Mouse (Mus musculus): ENCODE results near the gene Klhl40. TPM values are rescaled to one million over a fixed set of nuclear protein-coding genes. Genes with fewer than 3 reads are reported as not detected.

Gene Klhl40
- 1 to 10 TPM; 3.5 to 5.7 (median 4.4) TPM for total RNA-seq (2022)

GRCm38 (mm10) chr9:121777484-121778065 lies at the start of gene Klhl40:
Gene Klhl40 (plus strand): TSS chr9:121777607.
- DNase-seq (ENCODE audit: low spot score in 2 of 2) = no peak

DNA sequence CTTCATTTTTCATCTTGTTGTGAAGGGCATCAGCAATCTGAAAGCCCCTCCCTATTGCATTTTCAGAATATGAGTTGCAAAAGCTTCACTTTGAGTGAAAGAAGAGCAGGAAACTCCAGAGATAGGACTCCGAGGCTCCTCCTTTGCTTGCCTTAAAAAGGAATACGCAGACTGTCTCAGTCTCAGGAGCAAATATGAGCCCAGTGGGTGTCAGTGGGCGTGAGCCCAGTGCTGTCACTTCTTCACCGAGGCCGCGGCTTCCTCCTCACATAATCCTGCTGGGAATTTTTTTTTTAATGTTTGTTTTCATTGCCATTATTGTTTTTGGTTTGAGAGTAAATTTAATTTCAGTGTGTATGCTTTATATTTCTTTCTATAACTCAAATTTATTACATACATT lies 36.9 kb upstream of the Klhl40 start:
- DNase-seq (ENCODE audit: low spot score in 2 of 2) = no peak

GRCm38 (mm10) chr9:121741168-121741567 lies 36.2 kb upstream of the Klhl40 start:
- no peak for DNase-seq (ENCODE audit: low spot score in 2 of 2)

DNA sequence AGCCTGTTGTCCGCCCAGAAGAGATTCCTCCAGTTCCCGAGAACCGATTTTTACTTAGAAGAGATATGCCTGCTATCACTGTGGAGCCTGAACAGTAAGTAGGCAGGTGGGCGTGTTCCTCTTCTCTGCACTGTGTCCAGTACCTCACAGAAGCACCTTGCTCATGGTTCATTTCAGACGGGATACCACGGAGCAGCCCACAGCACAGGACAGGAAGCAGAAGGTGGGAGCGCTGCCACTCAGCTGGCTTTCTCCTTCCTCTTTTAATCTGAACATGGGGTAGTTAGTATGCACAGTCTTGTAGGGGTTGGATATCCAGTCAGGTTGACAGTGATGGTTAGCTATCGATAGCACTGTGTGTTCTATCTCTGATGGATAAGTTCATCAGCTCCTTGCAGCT lies 33.4 kb upstream of the Klhl40 start:
- DNase-seq (ENCODE audit: low spot score in 2 of 2) = no peak

- no peak for DNase-seq (ENCODE audit: low spot score in 2 of 2)
Measured at GRCm38 (mm10) chr9:121752774-121753173, 24.6 kb upstream of the Klhl40 start.

GRCm38 (mm10) chr9:121754624-121755023 lies 22.8 kb upstream of the Klhl40 start:
- no peak for DNase-seq (ENCODE audit: low spot score in 2 of 2)

DNA sequence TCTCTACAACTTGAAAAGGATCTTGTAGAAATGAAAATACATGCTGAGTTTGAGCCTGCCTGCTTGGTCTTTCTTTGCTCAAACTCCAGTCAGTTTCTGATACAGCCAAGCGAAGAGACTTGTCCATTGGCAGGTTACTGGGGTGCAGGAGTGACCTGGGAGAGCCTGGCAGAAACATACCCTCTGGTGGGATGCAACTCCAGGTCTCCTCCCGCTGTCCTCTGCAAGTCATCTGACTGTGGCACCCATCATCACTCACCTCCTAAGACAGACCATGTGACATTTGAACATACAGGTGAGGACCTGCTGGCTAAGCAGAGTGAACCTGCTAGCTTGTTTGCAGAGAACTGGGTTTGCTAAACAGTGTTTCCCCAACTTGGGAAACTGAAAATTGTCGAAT lies 20.6 kb upstream of the Klhl40 start:
- DNase-seq (ENCODE audit: low spot score in 2 of 2) = no peak

DNA sequence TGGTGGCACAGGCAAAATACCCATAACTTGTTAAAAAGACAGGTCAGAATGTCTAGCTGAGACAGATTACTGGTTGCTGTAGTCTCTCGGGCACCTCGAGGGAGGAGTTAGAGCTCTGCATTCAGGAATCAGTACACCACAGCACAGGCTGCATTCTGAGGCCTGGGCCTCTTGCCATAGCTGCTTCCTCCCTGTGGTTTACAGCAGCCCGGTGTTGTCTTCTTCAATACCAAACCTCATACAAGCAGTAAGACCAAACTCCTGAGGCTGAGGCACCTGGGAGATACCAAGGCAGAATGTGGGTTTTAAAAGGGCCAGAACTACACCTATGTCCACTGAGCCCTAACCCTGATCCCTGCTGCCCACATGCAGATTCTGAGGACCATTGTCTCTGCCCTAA lies 20.0 kb upstream of the Klhl40 start:
- DNase-seq (ENCODE audit: low spot score in 2 of 2) = peak in 1 of 2 experiments; percentile 47

- DNase-seq (ENCODE audit: low spot score in 2 of 2) = peak; percentile 12 to 21
Measured at GRCm38 (mm10) chr9:121757835-121758814, 19.3 kb upstream of the Klhl40 start.

- peak; percentile 63 to 64 for DNase-seq (ENCODE audit: low spot score in 2 of 2)
Measured at GRCm38 (mm10) chr9:121759091-121760081, 18.0 kb upstream of the Klhl40 start, which contains the start of gene Zfp651. Gene Zfp651 (plus strand): TSS chr9:121759330.

GRCm38 (mm10) chr9:121760271-121761090 lies 16.9 kb upstream of the Klhl40 start:
- DNase-seq (ENCODE audit: low spot score in 2 of 2) = peak in 1 of 2 experiments; percentile 53

DNA sequence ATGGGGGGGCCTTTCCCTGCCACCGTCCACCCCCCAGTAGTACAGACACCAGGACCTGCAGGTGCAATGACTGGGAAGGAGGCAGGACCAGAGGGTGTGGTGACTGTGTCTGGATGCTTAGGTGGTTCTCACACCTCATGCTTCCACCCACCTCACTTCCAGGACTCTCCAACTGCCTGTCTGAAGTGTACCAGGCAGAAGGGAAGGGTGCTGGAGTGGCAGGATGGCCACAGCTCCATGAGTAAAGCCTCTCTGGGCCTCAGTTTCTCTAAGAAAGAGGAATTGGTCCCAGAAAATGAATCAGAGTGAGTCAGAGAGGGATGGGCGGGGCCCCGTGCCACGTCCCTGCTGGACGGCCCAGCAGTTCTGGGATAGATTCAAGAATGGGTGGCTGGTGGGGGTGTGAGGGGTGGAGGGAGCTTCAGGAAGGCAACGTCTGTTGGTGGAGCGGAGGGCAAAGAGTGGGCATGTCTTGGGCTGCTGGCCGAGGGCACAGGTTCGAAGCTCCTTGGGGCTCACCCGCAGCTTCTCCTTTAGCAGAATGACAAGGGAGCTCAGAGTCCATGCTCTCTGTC lies 16.2 kb upstream of the Klhl40 start:
- no peak for DNase-seq (ENCODE audit: low spot score in 2 of 2)

GRCm38 (mm10) chr9:121761787-121762186 lies 15.6 kb upstream of the Klhl40 start:
- DNase-seq (ENCODE audit: low spot score in 2 of 2) = no peak

DNA sequence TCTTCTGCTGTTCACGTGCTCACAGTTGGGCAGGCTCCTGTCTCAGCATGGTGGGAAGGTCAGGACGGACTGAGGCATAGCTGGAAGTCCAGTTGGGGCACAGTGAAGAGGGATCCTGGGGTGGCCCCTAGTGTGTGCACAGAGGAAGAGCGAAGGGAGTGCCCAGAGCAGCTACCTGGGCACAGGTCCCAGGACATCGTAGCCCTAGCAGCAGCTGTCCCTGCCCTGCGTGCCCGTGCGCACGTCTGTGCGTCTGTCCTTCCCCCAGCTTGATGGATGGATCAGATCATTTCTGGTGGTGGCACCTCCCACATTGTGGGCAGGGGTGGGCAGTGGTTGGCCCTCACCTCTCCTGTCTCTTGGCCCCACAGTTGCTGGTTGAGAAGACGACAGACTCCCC lies 15.2 kb upstream of the Klhl40 start:
- peak in 1 of 2 experiments; percentile 21 for DNase-seq (ENCODE audit: low spot score in 2 of 2)

DNA sequence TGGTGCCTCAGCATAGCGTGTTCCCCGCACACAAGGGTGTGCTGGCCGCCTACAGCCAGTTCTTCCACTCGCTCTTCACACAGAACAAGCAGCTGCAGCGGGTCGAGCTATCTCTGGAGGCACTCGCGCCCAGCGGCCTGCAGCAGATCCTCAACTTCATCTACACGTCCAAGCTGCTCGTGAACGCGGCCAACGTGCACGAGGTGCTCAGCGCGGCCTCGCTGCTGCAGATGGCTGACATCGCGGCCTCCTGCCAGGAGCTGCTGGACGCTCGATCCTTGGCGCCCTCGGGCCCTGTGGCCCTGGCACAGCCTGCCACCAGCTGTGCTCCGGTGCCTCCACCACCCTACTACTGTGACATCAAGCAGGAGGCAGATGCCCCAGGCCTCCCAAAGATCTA lies 14.6 kb upstream of the Klhl40 start:
- DNase-seq (ENCODE audit: low spot score in 2 of 2) = peak in 1 of 2 experiments; percentile 18

DNA sequence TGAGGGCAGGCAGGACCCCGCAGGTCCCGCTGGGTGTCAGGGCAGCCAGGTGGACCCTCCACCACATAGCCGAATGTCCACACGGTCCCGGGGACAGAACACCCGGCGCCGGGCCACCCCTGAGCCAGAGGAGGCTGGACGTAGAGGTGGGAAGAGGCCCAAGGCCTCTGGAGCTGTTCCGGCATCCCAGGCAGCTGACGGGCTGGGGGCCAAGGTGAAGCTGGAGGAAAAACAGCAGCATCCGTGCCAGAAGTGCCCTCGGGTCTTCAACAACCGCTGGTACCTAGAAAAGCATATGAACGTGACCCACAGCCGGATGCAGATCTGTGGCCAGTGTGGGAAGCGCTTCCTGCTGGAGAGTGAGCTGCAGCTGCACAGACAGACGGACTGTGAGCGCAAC lies 13.7 kb upstream of the Klhl40 start:
- DNase-seq (ENCODE audit: low spot score in 2 of 2) = no peak

DNA sequence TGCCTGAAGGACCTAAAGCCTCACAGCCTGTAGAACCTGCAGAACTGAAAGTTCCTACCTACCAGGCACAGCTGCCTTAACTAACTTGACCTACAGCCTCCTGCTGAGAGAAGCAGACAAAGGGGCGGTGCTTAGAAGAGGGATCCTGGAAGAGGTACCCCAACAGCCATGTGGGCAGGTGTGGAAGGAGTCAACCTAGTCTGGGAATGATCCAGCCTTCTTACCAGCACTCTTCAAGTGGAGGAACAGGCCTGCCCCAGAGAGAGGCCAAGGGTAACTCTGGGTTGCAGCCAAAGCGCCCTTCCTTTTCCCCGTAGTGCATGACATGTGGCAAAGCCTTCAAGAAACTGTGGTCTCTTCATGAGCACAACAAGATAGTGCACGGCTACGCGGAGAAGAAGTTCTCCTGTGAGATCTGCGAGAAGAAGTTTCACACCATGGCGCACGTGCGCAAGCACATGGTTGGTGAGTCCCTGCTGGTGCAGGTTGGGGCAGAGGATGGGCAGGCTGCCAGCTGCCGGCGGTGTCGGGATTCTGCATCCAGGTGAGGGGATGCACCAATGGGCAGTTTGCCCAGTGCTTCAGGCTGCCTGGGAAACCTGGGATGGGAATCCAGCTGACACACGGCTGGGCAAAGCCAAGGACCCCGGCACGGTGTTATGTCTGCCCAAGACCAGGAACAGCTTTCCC lies 12.1 kb upstream of the Klhl40 start:
- no peak for DNase-seq (ENCODE audit: low spot score in 2 of 2)

- no peak for DNase-seq (ENCODE audit: low spot score in 2 of 2)
Measured at GRCm38 (mm10) chr9:121772412-121772811, 5.0 kb upstream of the Klhl40 start.

GRCm38 (mm10) chr9:121775951-121776350 lies 1.5 kb upstream of the Klhl40 start:
- DNase-seq (ENCODE audit: low spot score in 2 of 2) = no peak
